Mouse (Mus musculus) lung, embryonic 14.5 days (tissue): ENCODE results near the gene Gm10974. TPM values are rescaled to one million over a fixed set of nuclear protein-coding genes. Genes with fewer than 3 reads are reported as not detected.
A peak's percentile ranks its signal among the peaks of the same experiment; 100 is the strongest.

Experiments
- ATAC-seq: fragments of 200-750 bp; cut with Nextera tagmentation; 2 replicates; pipeline ENCODE4 v1.8.0; 2017; ENCODE audit warnings: mild to moderate bottlenecking, moderate TSS enrichment, moderate library complexity; ENCODE audit not compliant: insufficient read depth
- DNase-seq: peaks from one replicate; pipeline ENCODE4 v3.0.0-alpha.2; 2015
- H3K27ac ChIP-seq: fragments of 300-500 bp; sonication (generic); 2 replicates; pipeline ENCODE4 v1.5.1; 2014; ENCODE audit warnings: low read depth, mild to moderate bottlenecking, moderate library complexity
- H3K27me3 ChIP-seq: fragments of 300-500 bp; sonication (generic); 2 replicates; pipeline ENCODE4 v1.6.1; 2014; ENCODE audit warnings: low read length, control low read depth; ENCODE audit not compliant: insufficient read depth
- H3K36me3 ChIP-seq: fragments of 300-500 bp; sonication (generic); 2 replicates; pipeline ENCODE4 v1.6.1; 2014; ENCODE audit warnings: control low read depth; ENCODE audit not compliant: insufficient read depth
- H3K4me1 ChIP-seq: fragments of 300-500 bp; sonication (generic); 2 replicates; pipeline ENCODE4 v1.6.1; 2014; ENCODE audit warnings: antibody characterized with exemption, control low read depth; ENCODE audit not compliant: insufficient read depth
- H3K4me2 ChIP-seq: fragments of 300-500 bp; sonication (generic); 2 replicates; pipeline ENCODE4 v1.6.1; 2014; ENCODE audit warnings: mild to moderate bottlenecking
- H3K4me3 ChIP-seq: fragments of 300-500 bp; sonication (generic); 2 replicates; pipeline ENCODE4 v1.5.1; 2014; ENCODE audit warnings: low read depth, low read length
- H3K9ac ChIP-seq: fragments of 300-500 bp; sonication (generic); 2 replicates; pipeline ENCODE4 v1.6.1; 2014
- H3K9me3 ChIP-seq: fragments of 300-500 bp; sonication (generic); 2 replicates; pipeline ENCODE4 v1.6.1; 2016; ENCODE audit warnings: low read depth, low read length, control low read depth
- CTCF ChIP-seq: IDR thresholded peaks from 2 replicates; pipeline ENCODE4 v1.5.1; 2016; ENCODE audit warnings: antibody characterized with exemption, low read depth
- WGBS: fragments of 180-500 bp; shearing (Covaris S2); extraction: QIAGEN DNeasy Blood & Tissue Kit; methylation state at CpG from one replicate; pipeline ENCODE4 v1.1.7; 2014; 5-methylcytosine and 5-hydroxymethylcytosine counted together
- polyA plus RNA-seq: library from polyadenylated mRNA; unstranded; fragments of >200 nt; fragmentation: Nextera tagmentation; extraction: Ambion mirVana; gene quantifications from 2 replicates; pipeline ENCODE4 v1.2.1, GENCODE M21; 2014

Gene Gm10974
- polyA plus RNA-seq, 1 experiment from 2014 or later: not detected

DNA sequence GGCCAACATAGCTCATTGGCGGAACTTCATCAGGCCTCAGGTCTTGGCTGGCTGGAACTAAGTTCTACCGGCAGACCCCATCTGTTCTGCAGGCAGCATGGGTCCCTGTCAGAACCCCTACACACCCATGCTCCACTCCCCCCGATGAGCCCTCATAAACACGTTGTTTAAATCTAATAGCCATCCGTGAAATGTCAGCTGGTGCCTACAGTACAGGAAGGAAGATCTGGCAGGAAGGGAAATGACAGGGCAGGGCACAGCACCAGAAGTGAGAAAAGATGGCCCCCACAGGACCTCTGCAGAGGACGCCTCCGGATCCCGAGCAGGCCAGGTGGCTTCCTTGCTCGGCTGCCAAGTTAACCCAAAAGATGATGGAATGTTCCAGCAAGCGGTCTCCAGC, 38.4 kb downstream of the Gm10974 start:
- Histone ChIP-seq H3K36me3 (no peaks in the 10 kb centered on the region), H3K27ac (no peak overlapping the region), H3K27me3 (no peaks in the 10 kb centered on the region), H3K4me2 (0 out of 2 replicates have a peak overlapping the region, but pooled peaks have one; percentile 10), H3K4me1 (peaks cover 14% of the 10 kb centered on the region), H3K4me3 (no peak overlapping the region), H3K9ac (no peak overlapping the region), H3K9me3 (no peaks in the 10 kb centered on the region)
- 30% methylated on average over 10 of the region's 10 CpGs for WGBS
- DNase-seq (peak; percentile 51), ATAC-seq (peak; percentile 12; the same call in 1 of the 2 replicates)
- TF ChIP-seq CTCF: no peak

DNA sequence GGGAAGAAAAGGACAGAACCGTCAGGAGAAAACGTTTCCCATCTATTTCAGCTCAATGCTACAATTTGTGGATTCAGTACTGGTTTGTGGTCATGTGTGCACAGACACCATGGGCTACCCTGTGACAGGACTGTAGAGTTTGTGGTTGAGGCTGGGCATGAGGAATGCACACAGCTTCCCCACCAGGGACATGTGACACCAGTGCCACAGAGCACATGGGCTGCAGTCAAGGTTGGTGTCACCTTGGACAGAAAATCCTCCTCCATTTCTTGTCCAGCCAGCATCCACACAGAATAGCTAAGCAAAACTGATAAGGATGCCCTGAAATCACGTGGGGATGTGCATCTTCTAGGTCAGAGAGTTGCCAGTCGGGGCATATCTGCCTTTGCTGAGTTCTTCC, 39.1 kb downstream of the Gm10974 start:
- Histone ChIP-seq H3K36me3 (no peaks in the 10 kb centered on the region), H3K9me3 (no peaks in the 10 kb centered on the region), H3K27me3 (no peaks in the 10 kb centered on the region), H3K9ac (no peak overlapping the region), H3K4me1 (peaks cover 14% of the 10 kb centered on the region), H3K4me2 (no peak overlapping the region), H3K4me3 (no peak overlapping the region), H3K27ac (no peak overlapping the region)
- DNase-seq (no peak), ATAC-seq (no peak)
- no peak for TF ChIP-seq CTCF
- WGBS: 59% methylated on average over 4 of the region's 4 CpGs

DNA sequence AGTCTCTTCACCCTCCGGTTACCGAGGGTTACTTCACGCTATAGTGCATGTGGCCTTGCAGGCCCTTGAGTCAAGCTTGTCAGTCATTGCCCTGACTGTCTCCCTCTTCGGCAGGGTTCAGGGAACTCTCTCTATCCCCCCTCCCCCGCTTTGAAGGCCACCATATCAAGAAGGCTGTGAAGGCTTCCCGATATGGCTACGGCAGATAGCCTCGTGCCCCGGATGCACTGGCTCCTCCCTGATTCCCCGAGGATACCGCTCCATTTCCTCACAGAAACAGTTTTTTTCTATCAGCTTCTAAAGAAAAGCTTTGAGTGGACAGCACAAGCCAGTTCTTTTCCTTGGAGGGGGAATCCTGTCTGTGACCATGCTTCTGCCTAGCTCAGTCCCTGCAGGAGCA, 39.8 kb downstream of the Gm10974 start:
- 42% methylated on average over 11 of the region's 11 CpGs for WGBS
- Histone ChIP-seq H3K36me3 (no peaks in the 10 kb centered on the region), H3K4me2 (no peak overlapping the region), H3K4me3 (no peak overlapping the region), H3K4me1 (peaks cover 14% of the 10 kb centered on the region), H3K9ac (no peak overlapping the region), H3K27ac (no peak overlapping the region), H3K27me3 (no peaks in the 10 kb centered on the region), H3K9me3 (no peaks in the 10 kb centered on the region)
- ATAC-seq (no peak), DNase-seq (no peak)
- TF ChIP-seq CTCF: no peak

DNA sequence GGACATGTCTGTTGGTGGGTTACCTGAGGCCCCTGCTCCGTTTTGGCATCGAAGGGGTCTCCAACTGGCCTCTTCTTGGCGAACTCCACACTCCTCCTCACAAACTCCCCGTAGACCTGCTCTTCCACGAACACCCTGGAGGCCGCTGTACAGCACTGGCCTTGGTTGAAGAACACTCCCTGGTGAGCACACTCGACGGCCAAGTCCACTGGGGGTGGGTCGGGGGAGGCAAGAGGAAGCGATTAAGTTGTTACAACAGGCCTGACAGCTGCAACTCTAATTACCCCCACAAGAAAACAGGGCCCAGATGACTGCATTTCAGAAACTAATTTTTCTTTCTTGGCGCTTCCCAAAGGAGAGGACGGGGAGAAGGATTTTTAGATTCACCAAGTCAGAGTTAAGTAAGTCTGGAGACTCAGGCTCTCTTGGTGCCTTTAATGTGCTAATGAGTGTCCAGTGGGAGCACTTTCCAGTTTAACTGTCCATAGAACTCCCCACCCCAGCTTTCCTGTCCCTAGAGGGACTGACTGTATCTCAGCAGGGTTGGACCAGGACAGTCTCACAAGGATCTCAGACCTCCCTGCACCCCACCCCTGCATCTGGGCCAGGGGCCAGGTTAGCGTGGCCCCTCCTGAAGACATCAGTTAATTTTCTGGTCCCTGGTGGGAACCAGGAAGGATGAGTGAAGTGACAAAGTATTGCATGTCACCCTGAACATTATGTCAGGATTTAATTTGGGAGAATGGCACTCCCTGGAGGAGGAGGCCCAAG, 40.4 kb downstream of the Gm10974 start:
- TF ChIP-seq CTCF: no peak
- 40% methylated on average over 13 of the region's 13 CpGs for WGBS
- H3K36me3 ChIP-seq: no peaks in the 10 kb centered on the region
- no peak overlapping the region for H3K27ac ChIP-seq
- no peak for ATAC-seq
- H3K4me2 ChIP-seq: no peak overlapping the region
- H3K9me3 ChIP-seq: no peaks in the 10 kb centered on the region
- peaks cover 14% of the 10 kb centered on the region for H3K4me1 ChIP-seq
- no peak overlapping the region for H3K4me3 ChIP-seq
- no peak overlapping the region for H3K9ac ChIP-seq
- no peaks in the 10 kb centered on the region for H3K27me3 ChIP-seq
- DNase-seq: no peak

DNA sequence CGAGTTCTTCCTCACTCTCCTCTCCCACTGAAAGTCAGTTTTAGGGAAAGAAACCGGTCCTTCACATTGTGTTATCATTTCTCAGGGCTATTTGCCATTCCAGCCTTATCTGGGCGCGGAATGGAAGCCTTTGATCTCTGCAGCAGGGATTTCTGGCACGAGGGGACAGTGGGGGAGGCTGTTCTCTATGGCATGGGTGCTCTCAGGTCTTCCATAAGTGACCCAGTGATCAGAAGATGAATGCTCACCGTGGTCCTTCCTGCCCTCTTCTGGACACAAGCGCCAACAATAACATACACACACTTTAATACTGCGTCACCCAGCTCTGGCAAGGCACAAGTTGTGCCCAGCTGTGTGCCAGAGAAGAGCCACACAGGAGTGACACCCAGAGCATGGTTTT, 41.3 kb downstream of the Gm10974 start:
- no peak for TF ChIP-seq CTCF
- 36% methylated on average over 8 of the region's 8 CpGs for WGBS
- Histone ChIP-seq H3K27me3 (no peaks in the 10 kb centered on the region), H3K27ac (no peak overlapping the region), H3K36me3 (no peaks in the 10 kb centered on the region), H3K9ac (no peak overlapping the region), H3K4me1 (peaks cover 14% of the 10 kb centered on the region), H3K9me3 (no peaks in the 10 kb centered on the region), H3K4me2 (no peak overlapping the region), H3K4me3 (no peak overlapping the region)
- ATAC-seq (no peak), DNase-seq (no peak)

DNA sequence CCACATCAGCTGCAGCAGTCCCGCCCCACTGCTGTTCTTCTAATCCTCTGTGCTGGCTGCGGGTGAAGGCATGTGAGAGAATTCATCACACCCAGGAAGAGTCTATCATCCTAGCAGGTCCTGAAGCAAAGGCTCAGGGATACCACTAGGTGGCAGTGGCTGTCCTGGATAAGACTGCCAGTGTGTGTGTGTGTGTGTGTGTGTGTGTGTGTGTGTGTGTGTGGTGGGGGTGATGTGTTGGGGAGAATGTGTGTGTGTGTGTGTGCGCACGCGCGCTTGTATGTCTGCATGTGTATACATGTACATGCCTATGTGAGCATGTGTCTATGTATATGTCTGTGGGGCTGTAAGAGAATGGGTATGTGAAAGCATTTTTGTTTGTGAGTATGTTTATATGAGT, 43.7 kb downstream of the Gm10974 start:
- H3K27me3 ChIP-seq: no peaks in the 10 kb centered on the region
- 63% methylated on average over 6 of the region's 6 CpGs for WGBS
- no peak overlapping the region for H3K9ac ChIP-seq
- peaks cover 14% of the 10 kb centered on the region for H3K4me1 ChIP-seq
- no peaks in the 10 kb centered on the region for H3K36me3 ChIP-seq
- no peak overlapping the region for H3K4me2 ChIP-seq
- peak; percentile 91 for TF ChIP-seq CTCF
- ATAC-seq (peak; percentile 16; the same call in 1 of the 2 replicates), DNase-seq (peak; percentile 69)
- H3K27ac ChIP-seq: no peak overlapping the region
- no peak overlapping the region for H3K4me3 ChIP-seq
- H3K9me3 ChIP-seq: no peaks in the 10 kb centered on the region

DNA sequence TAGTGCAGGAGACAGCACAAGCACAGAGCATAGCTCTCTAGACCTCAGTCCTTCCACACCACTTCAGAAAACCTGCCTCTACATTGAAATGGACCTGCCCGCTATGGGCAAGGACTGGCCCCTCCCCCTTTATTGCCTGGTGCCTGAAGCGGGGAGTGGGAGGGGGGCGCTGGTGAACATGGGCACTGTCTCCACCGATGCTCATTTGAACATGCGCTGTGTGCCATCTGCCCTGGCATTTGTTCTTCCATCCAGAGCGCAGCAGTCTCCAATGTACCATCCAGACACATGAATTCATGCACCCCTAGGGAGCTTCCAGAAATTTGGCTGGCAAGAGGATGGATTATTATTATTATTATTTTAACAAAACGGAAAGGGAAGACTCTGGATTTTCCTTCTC, 47.4 kb downstream of the Gm10974 start:
- ATAC-seq: no peak
- H3K36me3 ChIP-seq: no peaks in the 10 kb centered on the region
- no peak for DNase-seq
- WGBS: 79% methylated on average over 7 of the region's 7 CpGs
- H3K27ac ChIP-seq: no peak overlapping the region
- no peak overlapping the region for H3K4me2 ChIP-seq
- H3K4me1 ChIP-seq: no peaks in the 10 kb centered on the region
- no peak for TF ChIP-seq CTCF
- H3K27me3 ChIP-seq: no peaks in the 10 kb centered on the region
- no peak overlapping the region for H3K4me3 ChIP-seq
- no peaks in the 10 kb centered on the region for H3K9me3 ChIP-seq
- H3K9ac ChIP-seq: no peak overlapping the region
